Mouse (Mus musculus): ENCODE measurements around the gene Olfr872. TPM values are rescaled to one million over a fixed set of nuclear protein-coding genes. Genes with fewer than 3 reads are reported as not detected.

The Olfr872 gene
- not detected in 2 replicates for polyA plus RNA-seq (2021; fragmentation: Nextera tagmentation)
- long read RNA-seq, experiment 1, result 0 reads
- long read RNA-seq, experiment 2, result 0 reads

DNA sequence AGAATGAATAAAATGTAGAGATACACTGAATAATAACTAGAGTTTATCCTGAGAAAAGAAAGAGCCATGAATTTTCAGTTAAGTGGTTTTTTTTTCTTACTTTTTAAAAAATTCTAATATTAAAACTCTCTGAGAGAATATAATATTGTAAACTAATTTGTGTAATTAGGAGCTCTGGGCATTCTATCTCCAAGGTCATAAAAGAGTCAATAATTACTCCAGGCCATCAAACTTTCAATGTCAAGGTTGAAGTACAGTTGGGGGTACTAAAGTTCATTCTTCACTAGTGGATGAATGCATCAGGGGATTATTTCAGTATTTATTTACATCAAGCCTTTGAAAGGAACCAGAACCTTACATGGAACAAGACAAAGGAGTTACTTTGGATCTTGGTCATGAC, at the start of gene Olfr872:
Gene Olfr872, plus strand, starts transcription at position 301 of the 400 bp plus-strand sequence.

DNA sequence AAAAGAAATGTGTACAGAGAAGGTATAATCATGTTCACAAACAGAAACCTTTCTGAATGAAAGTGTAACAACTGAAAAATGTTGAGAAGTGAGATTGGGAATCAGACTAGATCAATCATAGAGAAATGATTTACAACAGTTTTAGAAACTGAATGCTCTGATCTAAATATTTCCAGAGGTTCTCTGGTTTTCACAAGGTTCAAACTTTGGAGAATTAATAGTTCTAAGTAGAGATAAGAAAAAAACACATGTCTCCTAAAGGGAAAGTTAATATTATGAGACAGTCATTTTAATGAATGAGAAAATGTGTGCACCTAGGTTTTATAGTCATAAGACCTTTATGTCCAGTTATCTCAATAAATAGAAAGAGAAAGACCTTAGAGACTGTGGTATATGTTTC, 25.0 kb upstream of the Olfr872 start, which contains the start of gene Olfr871:
Gene Olfr871, plus strand, starts transcription at position 301 of the 400 bp plus-strand sequence.

DNA sequence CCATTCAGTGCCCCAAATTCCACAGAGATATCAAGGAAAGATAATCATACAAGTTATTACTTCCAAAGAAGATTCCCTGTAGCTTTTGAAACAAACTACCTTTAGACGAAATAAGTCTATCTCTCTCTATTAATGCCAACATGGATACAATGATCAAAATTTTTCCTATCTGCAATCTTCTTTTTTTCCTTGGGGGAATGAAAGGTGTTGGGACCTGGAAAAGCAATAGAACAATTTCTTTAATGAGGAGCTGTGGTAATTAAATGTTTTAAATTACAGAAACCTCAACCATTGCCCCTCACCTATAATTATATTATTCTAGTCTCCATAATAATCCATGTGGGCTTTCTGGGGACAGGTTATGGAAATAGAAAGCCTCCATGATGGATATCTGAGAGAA, 45.1 kb downstream of the Olfr872 start, which contains the start of gene Olfr39:
Gene Olfr39, plus strand, starts transcription at position 301 of the 400 bp plus-strand sequence.

GRCm38 (mm10) chr9:20298232-20298631, 61.3 kb downstream of the Olfr872 start, which contains the start of gene Olfr873:
Olfr873 (plus strand) TSS chr9:20298532.

Other genes with a start within 250 kb of the Olfr872 start
- gene Olfr866, start 209.1 kb upstream of the Olfr872 start, polyA plus RNA-seq (2021; fragmentation: Nextera tagmentation), result not detected in 2 replicates
- not detected in 2 replicates for gene Olfr867, start 179.6 kb upstream of the Olfr872 start, polyA plus RNA-seq (2021; fragmentation: Nextera tagmentation)
- gene Olfr868, start 138.5 kb upstream of the Olfr872 start, polyA plus RNA-seq (2021; fragmentation: Nextera tagmentation), result not detected in 2 replicates
- gene Olfr869, start 108.1 kb upstream of the Olfr872 start, polyA plus RNA-seq (2021; fragmentation: Nextera tagmentation), result not detected in 2 replicates
- not detected in 2 replicates for gene Olfr870, start 63.1 kb upstream of the Olfr872 start, polyA plus RNA-seq (2021; fragmentation: Nextera tagmentation)
- gene Olfr871, start 24.9 kb upstream of the Olfr872 start, polyA plus RNA-seq (2021; fragmentation: Nextera tagmentation), result not detected in 2 replicates
- not detected in 2 replicates for gene Olfr39, start 45.2 kb downstream of the Olfr872 start, polyA plus RNA-seq (2021; fragmentation: Nextera tagmentation)
- gene Olfr873, start 61.4 kb downstream of the Olfr872 start, polyA plus RNA-seq (2021; fragmentation: Nextera tagmentation), result not detected in 2 replicates
- gene Olfr18, start 99.0 kb downstream of the Olfr872 start, polyA plus RNA-seq (2021; fragmentation: Nextera tagmentation), result not detected in 2 replicates
- gene Zfp560, start 148.1 kb downstream of the Olfr872 start, polyA plus RNA-seq (2021; fragmentation: Nextera tagmentation), result 48.9 and 51.2 TPM in 2 replicates
- 9.9 and 10.3 TPM in 2 replicates for gene Zfp26, start 223.0 kb downstream of the Olfr872 start, polyA plus RNA-seq (2021; fragmentation: Nextera tagmentation)